Mouse (Mus musculus): Measurements from ENCODE around the gene Selenoi. TPM values are rescaled to one million over a fixed set of nuclear protein-coding genes. Genes with fewer than 3 reads are reported as not detected.

Gene Selenoi
- polyA plus RNA-seq (2015; fragmentation: Nextera tagmentation; extraction: Ambion mirVana) = 22.3 and 26.8 TPM in 2 replicates

DNA sequence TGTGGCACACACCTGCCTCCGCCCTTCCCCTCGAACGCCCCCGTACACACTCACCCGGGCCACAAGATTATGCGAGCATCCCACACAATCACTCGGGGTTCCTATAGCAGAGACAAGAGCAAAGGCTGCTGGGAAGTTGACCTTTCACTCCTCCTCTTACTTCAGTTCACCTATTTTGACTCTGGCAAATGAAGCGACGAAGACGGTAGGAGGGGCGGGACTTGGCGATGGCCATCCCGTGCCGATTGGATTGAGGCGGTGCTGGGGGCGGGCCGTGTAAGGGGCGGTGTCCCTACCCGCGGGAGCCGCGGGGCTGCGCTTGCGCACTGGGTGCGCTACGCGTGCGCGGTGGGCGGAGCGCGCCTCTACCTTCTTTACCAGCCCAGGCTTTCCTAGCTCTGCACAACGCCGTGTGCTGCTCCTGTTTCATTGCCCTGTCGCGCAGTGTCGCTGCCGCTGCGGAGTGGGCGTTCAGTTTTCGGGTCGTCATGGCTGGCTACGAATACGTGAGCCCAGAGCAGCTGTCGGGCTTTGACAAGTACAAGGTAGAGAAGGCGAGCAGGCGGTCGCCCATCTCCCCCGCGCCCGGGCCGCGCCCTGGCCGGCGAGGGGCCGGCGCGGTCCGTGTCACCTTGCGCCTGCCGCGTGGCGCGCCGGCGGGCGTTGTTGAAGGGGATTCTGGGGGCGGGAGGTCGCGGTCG, at the start of gene Selenoi:
Gene Selenoi (plus strand): TSS at position 311 of the 701 bp plus-strand sequence.
- ATAC-seq = peak; percentile 99
- Histone ChIP-seq H3K9ac (replicated peaks) (peak within 1 kb of the TSS; percentile 91), H3K27me3 (no peaks in the 10 kb centered on the region), H3K36me3 (peaks cover 5% of the 10 kb centered on the region), H3K4me1 (replicated peaks) (peaks cover 31% of the 10 kb centered on the region), H3K4me2 (replicated peaks) (peak within 1 kb of the TSS; percentile 74), H3K9me3 (0 out of 2 replicates have a peak, but pooled peaks cover 2% of the 10 kb centered on the region), H3K4me3 (replicated peaks) (peak within 1 kb of the TSS; percentile 78), H3K27ac (peak within 1 kb of the TSS; percentile 92)
- WGBS = 4% methylated on average over 71 of the region's 71 CpGs

DNA sequence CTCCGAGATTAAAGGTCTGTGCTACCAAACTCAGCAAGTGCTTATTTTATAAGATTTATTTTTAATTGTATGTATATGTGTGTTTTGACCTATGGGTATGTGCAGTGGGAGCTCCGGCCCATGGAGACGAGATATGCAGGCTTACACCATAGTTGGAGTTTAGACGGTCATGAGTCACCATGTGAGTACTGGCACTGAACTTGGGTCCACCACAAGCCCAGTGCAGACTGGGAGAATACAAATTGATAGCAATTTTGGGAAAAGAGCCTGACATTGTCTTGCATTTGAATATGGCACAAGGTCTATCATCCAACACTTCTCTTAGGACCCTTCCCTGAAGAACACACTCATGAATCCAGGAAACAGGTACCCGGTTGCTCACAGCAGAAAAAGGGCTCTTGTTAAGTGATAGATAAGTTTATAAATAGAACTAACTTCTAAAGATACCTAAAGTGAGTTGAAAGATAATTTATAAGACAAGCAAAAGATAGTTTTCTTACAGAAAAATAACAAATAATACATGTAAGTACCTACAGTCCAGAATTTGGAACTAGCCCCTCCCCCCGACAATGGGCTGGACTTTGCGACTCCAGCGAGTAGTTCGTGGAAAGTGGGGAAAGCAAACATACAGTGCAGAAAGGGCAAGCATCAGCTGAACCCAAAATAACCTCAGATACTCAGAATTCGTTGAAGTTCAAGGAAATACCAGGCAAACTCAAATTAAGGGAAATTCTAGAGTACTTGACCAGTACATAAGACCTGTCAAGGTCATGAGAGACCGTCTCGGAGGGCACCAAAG, 44.5 kb upstream of the Selenoi start:
- no peak overlapping the region for H3K4me2 ChIP-seq (replicated peaks)
- H3K4me1 ChIP-seq (replicated peaks) = no peaks in the 10 kb centered on the region
- no peaks in the 10 kb centered on the region for H3K9me3 ChIP-seq
- H3K4me3 ChIP-seq (replicated peaks) = no peak overlapping the region
- no peaks in the 10 kb centered on the region for H3K27me3 ChIP-seq
- 97% methylated on average over 12 of the region's 12 CpGs for WGBS
- peaks cover 46% of the 10 kb centered on the region for H3K36me3 ChIP-seq
- no peak for ATAC-seq
- H3K9ac ChIP-seq (replicated peaks) = no peak overlapping the region
- no peak overlapping the region for H3K27ac ChIP-seq

DNA sequence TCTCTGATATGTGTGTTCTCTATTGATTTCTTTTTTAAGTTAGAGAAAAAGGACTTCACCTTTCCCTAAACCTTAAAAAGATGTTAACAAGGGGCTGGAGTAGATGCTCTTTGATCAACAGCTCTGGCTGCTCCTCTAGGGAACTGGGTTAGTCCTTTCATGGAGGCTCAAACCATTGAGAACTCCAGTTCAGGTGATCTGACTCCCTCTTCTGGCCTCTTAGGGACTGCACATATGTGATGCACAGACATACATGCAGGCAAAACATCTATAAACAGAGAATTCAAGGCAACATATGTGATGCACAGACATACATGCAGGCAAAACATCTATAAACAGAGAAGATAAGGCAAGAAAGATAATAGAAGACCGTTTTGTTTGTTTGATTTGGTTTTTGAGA, 39.9 kb upstream of the Selenoi start:
- H3K4me2 ChIP-seq (replicated peaks) = no peak overlapping the region
- WGBS = 84% methylated on average over 1 of the region's 1 CpGs
- no peak for ATAC-seq
- no peak overlapping the region for H3K9ac ChIP-seq (replicated peaks)
- H3K9me3 ChIP-seq = no peaks in the 10 kb centered on the region
- H3K4me3 ChIP-seq (replicated peaks) = no peak overlapping the region
- H3K27ac ChIP-seq = no peak overlapping the region
- no peaks in the 10 kb centered on the region for H3K4me1 ChIP-seq (replicated peaks)
- H3K27me3 ChIP-seq = no peaks in the 10 kb centered on the region
- peaks cover 14% of the 10 kb centered on the region for H3K36me3 ChIP-seq

DNA sequence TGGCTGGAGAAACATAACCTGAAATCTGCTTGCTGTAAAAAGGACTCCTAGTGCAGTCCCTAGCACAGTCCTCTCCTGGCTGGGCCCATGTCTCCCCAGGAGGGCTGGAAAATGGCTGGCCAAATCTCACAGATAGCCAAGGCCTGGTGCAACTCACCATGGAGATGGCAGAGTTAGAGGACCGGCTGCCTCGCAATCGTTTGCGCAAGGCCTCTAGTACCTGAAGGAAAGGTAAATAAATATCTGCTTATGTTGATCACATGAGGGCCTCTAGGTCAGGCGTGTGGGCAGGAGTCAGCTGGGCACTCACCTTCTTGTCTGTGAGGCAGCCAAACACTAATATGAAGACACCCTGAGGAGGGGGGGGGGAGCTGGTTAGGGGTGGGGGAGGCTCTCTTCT, 37.0 kb upstream of the Selenoi start:
- Histone ChIP-seq H3K4me3 (replicated peaks) (no peak overlapping the region), H3K4me1 (replicated peaks) (no peaks in the 10 kb centered on the region), H3K27me3 (no peaks in the 10 kb centered on the region), H3K9ac (replicated peaks) (no peak overlapping the region), H3K27ac (no peak overlapping the region), H3K4me2 (replicated peaks) (no peak overlapping the region), H3K9me3 (no peaks in the 10 kb centered on the region), H3K36me3 (no peaks in the 10 kb centered on the region)
- 92% methylated on average over 5 of the region's 5 CpGs for WGBS
- ATAC-seq = no peak

DNA sequence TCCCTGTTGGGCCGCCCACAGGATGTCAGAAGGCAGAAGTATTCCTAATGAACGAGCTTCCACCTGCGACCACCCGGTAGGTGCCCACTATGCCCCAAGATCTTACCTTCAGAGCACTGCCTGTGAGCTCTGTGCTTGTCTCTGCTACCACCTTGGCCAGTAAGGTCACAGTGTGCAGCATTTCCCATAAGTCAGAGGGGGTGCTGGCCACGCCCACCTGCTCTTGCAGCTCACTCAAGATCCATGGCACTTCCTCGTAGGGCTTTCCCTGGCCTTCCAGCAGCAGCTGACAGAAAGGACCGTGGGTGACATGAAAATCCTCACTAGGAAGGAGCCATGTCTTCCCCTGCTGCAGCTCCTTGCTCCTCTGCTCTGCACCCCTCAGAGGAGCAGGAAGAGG, 34.1 kb upstream of the Selenoi start:
- WGBS = 71% methylated on average over 7 of the region's 7 CpGs
- Histone ChIP-seq H3K4me2 (replicated peaks) (no peak overlapping the region), H3K9ac (replicated peaks) (no peak overlapping the region), H3K4me3 (replicated peaks) (no peak overlapping the region), H3K27me3 (no peaks in the 10 kb centered on the region), H3K9me3 (no peaks in the 10 kb centered on the region), H3K4me1 (replicated peaks) (no peaks in the 10 kb centered on the region), H3K36me3 (no peaks in the 10 kb centered on the region), H3K27ac (no peak overlapping the region)
- ATAC-seq = no peak

DNA sequence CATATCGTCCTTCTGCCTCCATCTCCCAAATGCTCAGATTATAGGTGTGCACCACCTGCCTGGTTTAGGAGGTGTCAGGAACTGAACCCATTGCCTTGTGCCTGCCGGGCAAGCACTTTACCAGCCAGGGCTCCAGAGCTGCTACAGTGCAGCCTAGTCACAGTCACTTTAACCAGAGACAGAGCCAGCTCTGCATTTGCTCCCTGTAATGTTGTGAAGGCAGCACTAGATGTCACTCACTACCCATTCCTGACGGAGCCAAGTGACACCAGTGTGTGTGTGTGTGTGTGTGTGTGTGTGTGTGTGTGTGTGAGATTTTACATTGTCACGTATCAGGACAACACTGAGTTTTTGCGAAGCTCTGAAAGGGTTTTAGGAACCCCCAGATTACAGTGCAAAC, 30.9 kb upstream of the Selenoi start:
- Histone ChIP-seq H3K9ac (replicated peaks) (no peak overlapping the region), H3K4me1 (replicated peaks) (no peaks in the 10 kb centered on the region), H3K27ac (no peak overlapping the region), H3K4me2 (replicated peaks) (no peak overlapping the region), H3K4me3 (replicated peaks) (no peak overlapping the region), H3K36me3 (no peaks in the 10 kb centered on the region), H3K27me3 (no peaks in the 10 kb centered on the region), H3K9me3 (no peaks in the 10 kb centered on the region)
- ATAC-seq = peak; percentile 62
- WGBS = 50% methylated on average over 5 of the region's 5 CpGs

DNA sequence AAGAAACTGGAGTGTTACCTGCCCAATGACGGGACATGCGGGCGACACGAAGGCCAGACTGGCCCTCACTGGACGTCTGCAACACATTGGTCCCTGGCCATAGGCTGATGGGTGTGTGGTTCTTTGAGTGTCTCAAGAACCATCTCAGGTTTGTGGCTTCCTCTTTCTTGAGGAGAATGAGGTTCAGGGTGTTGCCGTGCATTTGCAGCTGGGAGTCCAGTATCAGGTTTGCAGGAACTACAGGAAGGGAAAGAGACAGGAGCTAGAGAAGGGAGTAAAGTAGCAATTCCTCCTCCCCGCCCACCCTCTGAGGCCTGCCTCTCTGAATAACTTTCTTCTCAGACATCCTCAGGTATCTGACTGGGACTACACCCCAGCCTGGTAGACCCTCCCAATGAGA, 30.2 kb upstream of the Selenoi start:
- Histone ChIP-seq H3K9me3 (no peaks in the 10 kb centered on the region), H3K36me3 (no peaks in the 10 kb centered on the region), H3K4me3 (replicated peaks) (no peak overlapping the region), H3K4me1 (replicated peaks) (no peaks in the 10 kb centered on the region), H3K4me2 (replicated peaks) (no peak overlapping the region), H3K27ac (no peak overlapping the region), H3K27me3 (no peaks in the 10 kb centered on the region), H3K9ac (replicated peaks) (no peak overlapping the region)
- ATAC-seq = no peak
- 89% methylated on average over 7 of the region's 7 CpGs for WGBS

DNA sequence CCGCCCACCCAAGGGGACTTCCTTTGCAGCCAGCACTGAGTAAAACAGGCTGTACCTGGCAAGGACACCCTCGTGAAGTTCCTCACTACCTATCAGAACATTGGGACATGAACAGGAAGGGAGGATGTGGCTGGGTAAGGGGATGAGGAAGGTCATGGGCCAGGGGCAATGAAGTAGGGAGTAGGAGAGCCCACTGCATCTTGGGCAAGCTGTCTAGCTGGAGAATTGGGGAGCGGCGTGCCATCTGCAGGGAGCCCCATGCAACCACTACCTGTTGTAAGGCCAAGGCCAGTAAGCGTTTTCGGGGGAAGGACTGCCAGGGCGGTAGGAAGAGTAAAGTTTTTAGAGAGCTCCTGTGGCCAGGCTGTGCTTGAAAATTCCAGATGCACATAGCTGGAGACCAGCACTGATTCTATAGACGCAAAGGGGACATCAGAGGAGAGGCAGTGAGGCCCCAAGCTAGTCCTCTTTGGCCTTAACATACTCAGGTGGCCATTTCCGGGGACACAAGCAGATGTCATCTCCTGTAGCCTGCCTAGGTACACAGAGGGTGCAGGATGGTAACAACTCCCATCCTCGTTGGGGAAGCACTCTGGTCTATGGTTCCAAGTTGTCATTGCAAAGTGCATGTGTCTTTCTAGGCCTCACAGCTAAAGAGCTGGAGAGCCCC, 29.0 kb upstream of the Selenoi start:
- H3K4me3 ChIP-seq (replicated peaks) = no peak overlapping the region
- no peak overlapping the region for H3K27ac ChIP-seq
- no peaks in the 10 kb centered on the region for H3K36me3 ChIP-seq
- H3K27me3 ChIP-seq = no peaks in the 10 kb centered on the region
- no peak for ATAC-seq
- no peaks in the 10 kb centered on the region for H3K4me1 ChIP-seq (replicated peaks)
- no peak overlapping the region for H3K4me2 ChIP-seq (replicated peaks)
- no peak overlapping the region for H3K9ac ChIP-seq (replicated peaks)
- no peaks in the 10 kb centered on the region for H3K9me3 ChIP-seq
- 85% methylated on average over 10 of the region's 10 CpGs for WGBS

DNA sequence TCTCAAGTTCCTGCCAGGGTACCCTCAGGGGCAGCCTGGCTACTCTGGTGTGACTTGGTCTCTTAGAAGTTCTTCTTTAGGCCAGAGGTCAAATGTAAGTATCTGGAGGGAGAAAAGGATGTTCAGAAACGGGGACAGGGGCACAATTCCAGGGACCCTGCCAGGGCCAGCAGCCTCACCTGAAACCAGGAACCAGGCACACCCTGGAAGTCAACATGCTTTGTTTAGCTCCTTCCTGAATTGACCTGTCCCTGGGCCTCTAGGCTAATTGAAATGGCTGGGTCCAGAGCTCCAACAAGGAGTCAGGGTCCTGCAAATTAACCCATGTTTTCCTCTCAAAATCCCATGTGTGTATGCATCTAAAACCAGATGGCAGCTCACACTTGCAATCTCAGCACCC, 27.9 kb upstream of the Selenoi start:
- H3K27ac ChIP-seq = no peak overlapping the region
- WGBS = 48% methylated on average over 1 of the region's 1 CpGs
- H3K36me3 ChIP-seq = no peaks in the 10 kb centered on the region
- no peaks in the 10 kb centered on the region for H3K4me1 ChIP-seq (replicated peaks)
- no peak for ATAC-seq
- H3K4me3 ChIP-seq (replicated peaks) = no peak overlapping the region
- no peak overlapping the region for H3K9ac ChIP-seq (replicated peaks)
- no peaks in the 10 kb centered on the region for H3K27me3 ChIP-seq
- H3K9me3 ChIP-seq = no peaks in the 10 kb centered on the region
- no peak overlapping the region for H3K4me2 ChIP-seq (replicated peaks)

DNA sequence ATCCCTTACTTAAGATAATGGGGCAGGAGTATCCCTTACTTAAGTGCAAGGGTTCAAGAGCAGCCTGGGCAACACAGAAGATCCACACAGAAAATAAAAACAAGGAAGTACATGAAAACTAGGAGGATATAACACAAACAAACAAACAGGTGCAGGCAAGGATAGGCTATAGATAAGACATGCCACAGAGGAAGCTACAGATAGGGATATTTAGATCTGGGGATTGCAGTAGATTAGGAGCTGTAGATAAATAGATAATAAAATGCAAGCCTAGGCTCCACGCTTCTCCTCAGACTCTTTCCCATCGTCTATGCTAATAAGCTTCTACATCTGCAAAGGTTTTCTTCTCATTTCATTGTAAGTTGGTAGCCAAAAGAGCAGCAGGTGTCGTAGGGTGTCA, 27.3 kb upstream of the Selenoi start:
- H3K27me3 ChIP-seq = no peaks in the 10 kb centered on the region
- H3K4me3 ChIP-seq (replicated peaks) = no peak overlapping the region
- H3K36me3 ChIP-seq = no peaks in the 10 kb centered on the region
- no peaks in the 10 kb centered on the region for H3K4me1 ChIP-seq (replicated peaks)
- H3K27ac ChIP-seq = no peak overlapping the region
- H3K9me3 ChIP-seq = no peaks in the 10 kb centered on the region
- no peak for ATAC-seq
- 75% methylated on average over 3 of the region's 3 CpGs for WGBS
- no peak overlapping the region for H3K4me2 ChIP-seq (replicated peaks)
- H3K9ac ChIP-seq (replicated peaks) = no peak overlapping the region

DNA sequence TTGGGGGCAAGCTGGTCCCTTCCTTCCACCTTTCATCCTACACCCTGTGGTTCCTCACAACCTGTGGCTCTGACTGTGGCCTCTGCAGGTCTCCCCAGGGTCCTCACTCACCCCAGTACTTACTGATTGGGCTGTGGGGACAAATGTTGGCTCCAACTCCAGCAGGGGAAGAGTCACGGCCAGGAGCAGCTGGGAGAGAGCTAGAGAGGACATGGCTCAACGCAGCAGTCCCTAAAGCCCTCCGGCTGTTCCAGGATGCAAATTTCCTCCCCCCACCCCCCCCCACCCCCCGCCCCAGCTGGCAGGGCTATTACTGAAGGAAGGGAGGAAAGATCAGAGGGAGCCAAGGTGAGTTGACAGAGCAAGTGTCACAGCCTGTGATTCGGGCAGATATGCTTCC, 26.9 kb upstream of the Selenoi start, which contains the start of gene Adgrf3:
Gene Adgrf3 (minus strand): TSS at position 230 of the 400 bp plus-strand sequence.
- H3K4me1 ChIP-seq (replicated peaks) = no peaks in the 10 kb centered on the region
- no peak within 1 kb of the TSS for H3K27ac ChIP-seq
- no peak within 1 kb of the TSS for H3K4me2 ChIP-seq (replicated peaks)
- no peaks in the 10 kb centered on the region for H3K27me3 ChIP-seq
- 46% methylated on average over 5 of the region's 5 CpGs for WGBS
- ATAC-seq = no peak
- no peak within 1 kb of the TSS for H3K9ac ChIP-seq (replicated peaks)
- no peak within 1 kb of the TSS for H3K4me3 ChIP-seq (replicated peaks)
- no peaks in the 10 kb centered on the region for H3K9me3 ChIP-seq
- no peaks in the 10 kb centered on the region for H3K36me3 ChIP-seq

DNA sequence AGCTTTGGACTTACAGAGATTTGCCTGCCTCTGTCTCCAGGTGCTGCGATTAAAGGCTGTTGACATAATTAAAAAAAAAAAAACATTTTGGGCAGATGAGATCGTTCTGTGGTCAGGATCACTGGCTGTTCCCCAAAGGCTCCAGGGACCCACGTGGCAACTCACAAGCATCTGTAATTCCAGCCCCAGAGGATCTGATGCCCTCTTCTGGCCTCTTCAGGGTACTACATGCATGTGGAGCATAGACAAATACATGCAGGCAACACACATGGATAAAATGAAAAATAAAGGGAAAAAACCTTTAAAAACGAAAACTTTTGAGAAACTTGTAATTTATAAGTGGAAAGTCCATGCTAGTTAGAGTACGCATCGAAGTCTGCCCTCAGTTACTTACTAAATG, 25.1 kb upstream of the Selenoi start:
- Histone ChIP-seq H3K4me3 (replicated peaks) (no peak overlapping the region), H3K36me3 (no peaks in the 10 kb centered on the region), H3K4me1 (replicated peaks) (no peaks in the 10 kb centered on the region), H3K9ac (replicated peaks) (no peak overlapping the region), H3K27ac (no peak overlapping the region), H3K4me2 (replicated peaks) (no peak overlapping the region), H3K27me3 (no peaks in the 10 kb centered on the region), H3K9me3 (no peaks in the 10 kb centered on the region)
- no peak for ATAC-seq
- WGBS = 66% methylated on average over 6 of the region's 6 CpGs

Measured in midbrain, embryonic 13.5 days (tissue).